Mouse (Mus musculus) bone marrow, adult 2 months (tissue): ENCODE results near the gene P2ry14.

Experiments used
- CTCF ChIP-seq: fragments of 200-500 bp; IDR thresholded peaks from 2 replicates; pipeline ENCODE4 v1.5.1; 2011; ENCODE audit warnings: low read length, control low read depth; ENCODE audit not compliant: control insufficient read depth, insufficient read depth
- POLR2A ChIP-seq: fragments of 200-500 bp; IDR thresholded peaks from 2 replicates; pipeline ENCODE4 v1.6.1; 2011; ENCODE audit warnings: low read depth, mild to moderate bottlenecking, control low read depth, low read length, borderline replicate concordance; ENCODE audit not compliant: control insufficient read depth

DNA sequence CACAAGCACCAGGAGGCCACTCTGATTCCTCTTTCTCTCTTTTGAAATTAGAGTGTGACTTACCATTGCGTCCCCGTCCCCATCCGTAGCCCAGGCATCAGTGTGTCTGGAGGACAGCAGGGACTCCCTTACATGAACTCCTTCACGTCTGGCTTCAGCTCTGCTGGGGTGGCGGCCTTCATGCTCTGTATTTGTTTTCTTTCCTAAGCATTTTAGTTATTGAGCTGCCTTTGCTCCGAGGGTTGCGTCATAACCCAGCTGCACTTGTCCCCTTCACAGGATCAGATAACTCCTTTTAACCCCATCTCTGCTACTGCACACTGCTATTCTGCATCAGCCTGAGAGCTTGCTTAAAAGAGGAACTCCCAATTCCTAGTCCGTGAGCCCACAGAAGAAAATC lies 23.0 kb downstream of the P2ry14 start:
- TF ChIP-seq POLR2A, result no peak
- TF ChIP-seq CTCF, result no peak
